Mouse (Mus musculus) small intestine, adult 2 months (tissue): ENCODE data around the gene Rufy1.

Source experiments
- CTCF ChIP-seq: fragments of 200-500 bp; IDR thresholded peaks from 2 replicates; pipeline ENCODE4 v1.5.1; 2012; ENCODE audit warnings: low read depth, mild to moderate bottlenecking, control low read depth, inconsistent platforms, low read length, moderate library complexity, mixed read lengths; ENCODE audit not compliant: insufficient replicate concordance, insufficient read length; ENCODE audit errors: extremely low read depth
- POLR2A ChIP-seq: fragments of 200-500 bp; IDR thresholded peaks from 2 replicates; pipeline ENCODE4 v1.6.1; 2012; ENCODE audit warnings: low read depth, mild to moderate bottlenecking, control low read depth, inconsistent platforms, low read length, moderate library complexity

- TF ChIP-seq CTCF (no peak), POLR2A (no peak)
Observed at GRCm38 (mm10) chr11:50373086-50373485, 57.8 kb downstream of the Rufy1 start.
